Mouse (Mus musculus) erythroblast, embryonic 14.5 days (primary cell): Measurements from ENCODE around the gene Kcne1. TPM values are rescaled to one million over a fixed set of nuclear protein-coding genes. Genes with fewer than 3 reads are reported as not detected.

Source experiments
- H3K27me3 ChIP-seq: 2 replicates; pipeline ENCODE4 v1.6.1; 2012; ENCODE audit warnings: inconsistent platforms; ENCODE audit not compliant: control insufficient read depth
- H3K36me3 ChIP-seq: 2 replicates; pipeline ENCODE4 v1.6.1; 2012; ENCODE audit warnings: mild to moderate bottlenecking, inconsistent platforms; ENCODE audit not compliant: control insufficient read depth
- H3K4me1 ChIP-seq: 2 replicates; pipeline ENCODE4 v1.6.1; 2012; ENCODE audit warnings: inconsistent platforms; ENCODE audit not compliant: control insufficient read depth
- H3K4me3 ChIP-seq: replicated peaks from 2 replicates; pipeline ENCODE3; 2012; ENCODE audit warnings: moderate library complexity, mild to moderate bottlenecking, inconsistent platforms
- H3K9me3 ChIP-seq: 2 replicates; pipeline ENCODE4 v1.6.1; 2012; ENCODE audit warnings: low read length, inconsistent platforms, mixed read lengths; ENCODE audit not compliant: control insufficient read depth
- GATA1 ChIP-seq: IDR thresholded peaks from 2 replicates; pipeline ENCODE4 v1.6.1; 2012; ENCODE audit warnings: low read length, inconsistent platforms, mixed read lengths
- TAL1 ChIP-seq: IDR thresholded peaks from 3 replicates; pipeline ENCODE4 v1.6.1; 2012; ENCODE audit warnings: low read length, inconsistent platforms, mixed read lengths
- polyA plus RNA-seq: library from polyadenylated mRNA; stranded (reverse); fragments of >175 nt; gene quantifications from 2 replicates; pipeline ENCODE4 v1.2.3, GENCODE M21; 2012

Kcne1 gene
- not detected in 2 replicates for polyA plus RNA-seq

DNA sequence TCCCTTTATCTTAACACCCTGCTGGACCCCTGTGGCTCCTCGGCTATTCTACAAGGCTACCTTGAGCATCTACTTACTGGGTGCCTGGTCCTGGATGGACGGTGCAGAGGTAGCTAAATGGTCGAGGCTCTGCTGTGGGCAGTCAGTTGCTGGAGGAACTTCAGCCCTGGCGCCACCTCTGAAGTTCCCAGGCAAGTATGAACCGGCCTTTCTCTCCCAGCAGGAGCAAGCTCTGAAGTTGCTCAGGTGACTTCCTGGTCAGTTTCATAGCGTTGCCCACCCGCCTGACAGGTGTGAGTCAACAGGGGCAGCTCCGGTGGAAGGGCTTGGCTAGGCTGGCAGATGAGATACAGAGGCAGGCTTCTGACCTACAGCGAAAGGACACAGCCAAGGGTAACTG lies at the start of gene Kcne1:
TSS of gene Kcne1 (minus strand) at position 240 of the 400 bp plus-strand sequence.
- Histone ChIP-seq H3K36me3 (no peaks in the 10 kb centered on the region), H3K4me3 (no peak within 1 kb of the TSS), H3K27me3 (peaks cover 14% of the 10 kb centered on the region), H3K4me1 (peaks cover 6% of the 10 kb centered on the region), H3K9me3 (no peaks in the 10 kb centered on the region)
- no peak for TF ChIP-seq TAL1

DNA sequence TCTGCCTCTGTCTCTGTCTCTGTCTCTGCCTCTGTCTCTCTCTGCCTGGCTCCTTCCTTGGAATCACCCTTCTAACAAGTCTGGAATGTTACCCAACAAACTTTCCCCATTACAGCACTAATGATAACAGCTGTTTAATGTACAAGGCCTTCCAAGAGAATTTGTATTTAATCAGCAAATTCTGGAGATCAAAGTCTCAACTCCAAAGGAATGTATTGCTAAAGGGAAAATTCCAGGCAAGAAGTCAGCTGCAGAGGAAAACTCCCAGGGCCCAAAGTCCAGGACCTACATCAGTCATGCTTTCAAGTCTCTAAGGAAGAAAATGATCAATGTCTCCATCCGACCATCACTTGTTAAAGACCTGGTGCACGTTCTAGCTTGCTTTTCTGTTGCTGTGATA lies 48.6 kb upstream of the Kcne1 start:
- TF ChIP-seq GATA1 (no peak), TAL1 (no peak)
- no peaks in the 10 kb centered on the region for H3K9me3 ChIP-seq
- H3K4me3 ChIP-seq = no peak overlapping the region
- no peaks in the 10 kb centered on the region for H3K36me3 ChIP-seq
- no peaks in the 10 kb centered on the region for H3K4me1 ChIP-seq
- H3K27me3 ChIP-seq = no peaks in the 10 kb centered on the region

DNA sequence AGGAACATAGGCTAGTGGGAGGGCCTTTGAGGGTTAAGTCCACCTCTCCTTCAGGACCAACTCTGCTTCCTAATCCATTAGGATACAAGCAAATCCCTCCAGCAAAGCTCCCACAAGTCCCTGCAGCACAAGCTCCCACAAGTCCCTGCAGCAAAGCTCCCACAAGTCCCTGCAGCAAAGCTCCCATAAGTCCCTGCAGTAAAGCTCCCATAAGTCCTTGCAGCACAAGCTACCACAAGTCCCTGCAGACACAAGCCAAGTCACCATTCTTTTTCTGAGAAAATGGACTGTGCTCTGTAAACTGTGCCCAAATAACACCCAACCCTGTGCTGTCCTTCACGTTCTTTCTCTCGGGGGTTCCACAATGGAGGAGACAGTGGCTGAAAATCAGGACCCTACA lies 44.9 kb upstream of the Kcne1 start:
- no peak for TF ChIP-seq TAL1
- no peak for TF ChIP-seq GATA1
- H3K9me3 ChIP-seq = no peaks in the 10 kb centered on the region
- H3K4me1 ChIP-seq = peaks cover 2% of the 10 kb centered on the region; the same call in 1 of the 2 replicates
- H3K36me3 ChIP-seq = no peaks in the 10 kb centered on the region
- peaks cover 33% of the 10 kb centered on the region for H3K27me3 ChIP-seq
- no peak overlapping the region for H3K4me3 ChIP-seq

DNA sequence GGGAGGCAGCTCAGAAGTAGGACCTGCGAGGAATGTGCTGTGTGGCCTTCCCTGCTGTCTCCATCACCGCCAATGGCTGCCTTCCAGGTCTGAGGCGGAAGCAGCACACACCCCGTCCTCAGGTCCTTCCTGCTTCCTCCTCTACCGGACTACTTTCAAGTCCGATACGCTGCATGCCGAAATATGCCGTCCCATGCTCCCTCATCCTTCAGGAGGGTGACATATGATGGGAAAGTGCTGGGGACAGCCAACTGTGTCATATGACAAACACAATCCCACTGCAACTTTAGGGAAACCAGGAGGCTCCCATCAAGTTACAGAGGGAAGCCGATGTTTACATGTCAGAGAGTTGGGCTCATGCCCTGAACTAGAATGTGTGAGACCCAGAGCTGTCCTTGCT lies 43.8 kb upstream of the Kcne1 start:
- TF ChIP-seq TAL1 (no peak), GATA1 (no peak)
- H3K4me1 ChIP-seq = peaks cover 2% of the 10 kb centered on the region; the same call in 1 of the 2 replicates
- H3K36me3 ChIP-seq = no peaks in the 10 kb centered on the region
- no peak overlapping the region for H3K4me3 ChIP-seq
- H3K9me3 ChIP-seq = no peaks in the 10 kb centered on the region
- H3K27me3 ChIP-seq = peaks cover 40% of the 10 kb centered on the region

DNA sequence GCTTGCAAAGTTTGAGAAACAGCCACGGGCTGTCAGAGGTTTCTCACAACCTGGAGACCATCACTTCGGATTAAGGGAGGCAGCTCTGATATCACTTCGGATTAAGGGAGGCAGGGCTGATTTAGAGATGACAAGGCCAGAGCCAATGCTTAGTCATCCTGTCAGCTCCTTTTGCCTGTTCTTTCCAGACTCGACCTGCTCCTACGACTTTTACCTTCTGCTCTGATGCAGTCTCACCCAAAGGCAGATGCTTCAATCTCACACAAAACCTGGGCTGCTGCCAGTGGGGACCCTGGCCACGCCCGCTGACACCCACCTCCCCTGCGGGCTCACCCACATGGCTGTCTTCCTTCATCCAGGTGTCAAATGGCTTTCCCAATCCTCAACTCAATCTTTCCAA lies 42.9 kb upstream of the Kcne1 start:
- TF ChIP-seq GATA1 = no peak
- TF ChIP-seq TAL1 = no peak
- Histone ChIP-seq H3K36me3 (no peaks in the 10 kb centered on the region), H3K27me3 (peaks cover 40% of the 10 kb centered on the region), H3K4me1 (peaks cover 2% of the 10 kb centered on the region; the same call in 1 of the 2 replicates), H3K4me3 (no peak overlapping the region), H3K9me3 (no peaks in the 10 kb centered on the region)

DNA sequence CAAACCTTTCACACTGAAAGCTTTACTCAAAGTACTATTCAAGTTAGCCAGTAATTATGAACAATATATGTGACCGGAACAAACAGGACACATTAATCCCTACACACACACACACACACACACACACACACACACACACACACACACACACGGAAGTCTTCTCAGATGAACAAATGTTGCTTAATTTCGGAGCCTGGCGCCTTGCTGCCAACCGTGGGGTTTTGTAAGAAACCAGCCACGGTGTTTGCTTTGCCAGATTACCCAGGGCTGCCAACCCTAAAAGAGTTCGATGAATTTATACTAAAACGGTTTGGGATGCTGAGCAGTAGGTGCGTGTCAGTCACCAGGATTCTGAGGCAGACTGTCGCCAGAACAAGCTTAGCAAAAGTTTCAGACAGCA lies 41.9 kb upstream of the Kcne1 start:
- Histone ChIP-seq H3K27me3 (peaks cover 40% of the 10 kb centered on the region), H3K4me3 (no peak overlapping the region), H3K9me3 (no peaks in the 10 kb centered on the region), H3K4me1 (peaks cover 2% of the 10 kb centered on the region; the same call in 1 of the 2 replicates), H3K36me3 (peaks cover 8% of the 10 kb centered on the region)
- TF ChIP-seq TAL1 (no peak), GATA1 (no peak)

DNA sequence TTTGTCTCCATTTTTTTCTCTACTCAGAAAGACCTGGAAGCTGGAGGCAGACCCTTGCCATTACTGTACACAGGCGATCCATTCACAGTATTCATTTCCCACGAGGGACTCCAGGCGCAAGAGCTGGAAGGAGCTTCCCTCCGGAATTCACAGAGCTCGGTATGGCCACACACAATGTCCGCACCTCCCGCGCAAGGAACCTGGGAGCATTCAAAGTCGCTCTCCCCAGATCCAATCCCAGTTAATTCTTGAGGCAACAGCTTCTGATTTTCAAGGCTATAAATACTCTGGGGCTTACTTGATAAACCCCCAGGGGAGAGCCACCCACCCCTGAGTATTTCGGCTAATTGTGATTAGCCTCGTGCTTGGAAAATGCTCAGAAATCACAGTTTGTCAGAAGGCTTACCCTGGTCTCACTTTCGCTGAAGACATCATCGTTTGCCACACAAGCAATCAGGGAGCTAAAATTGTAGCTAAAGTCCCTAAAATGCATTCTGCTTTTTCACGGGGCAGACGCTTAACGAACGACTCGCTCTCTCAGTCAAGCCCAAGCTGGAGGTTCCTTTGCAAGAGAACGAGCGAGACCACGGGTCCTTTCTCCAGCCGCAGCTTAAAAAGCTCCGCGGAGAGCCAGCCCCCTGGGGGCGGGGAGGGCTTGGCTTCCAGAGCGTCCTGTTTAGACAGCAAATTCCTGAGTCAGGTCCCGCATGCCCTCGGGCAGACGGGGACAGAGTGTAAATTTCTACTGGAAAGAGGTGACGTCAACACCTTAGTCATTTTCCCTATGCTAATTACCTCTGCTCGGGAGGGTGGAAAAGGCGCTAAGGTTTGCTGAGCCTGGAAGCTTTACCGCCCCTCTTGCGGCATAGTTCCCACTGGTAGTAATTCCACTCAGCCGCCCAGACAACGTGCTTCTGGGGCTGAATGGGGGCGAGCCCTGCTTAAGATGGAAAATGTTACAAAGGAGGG lies 40.5 kb upstream of the Kcne1 start:
- Histone ChIP-seq H3K27me3 (peaks cover 40% of the 10 kb centered on the region), H3K4me3 (peak overlapping the region; percentile 34), H3K4me1 (peaks cover 2% of the 10 kb centered on the region; the same call in 1 of the 2 replicates), H3K9me3 (no peaks in the 10 kb centered on the region), H3K36me3 (peaks cover 22% of the 10 kb centered on the region)
- TF ChIP-seq TAL1 (no peak), GATA1 (no peak)

DNA sequence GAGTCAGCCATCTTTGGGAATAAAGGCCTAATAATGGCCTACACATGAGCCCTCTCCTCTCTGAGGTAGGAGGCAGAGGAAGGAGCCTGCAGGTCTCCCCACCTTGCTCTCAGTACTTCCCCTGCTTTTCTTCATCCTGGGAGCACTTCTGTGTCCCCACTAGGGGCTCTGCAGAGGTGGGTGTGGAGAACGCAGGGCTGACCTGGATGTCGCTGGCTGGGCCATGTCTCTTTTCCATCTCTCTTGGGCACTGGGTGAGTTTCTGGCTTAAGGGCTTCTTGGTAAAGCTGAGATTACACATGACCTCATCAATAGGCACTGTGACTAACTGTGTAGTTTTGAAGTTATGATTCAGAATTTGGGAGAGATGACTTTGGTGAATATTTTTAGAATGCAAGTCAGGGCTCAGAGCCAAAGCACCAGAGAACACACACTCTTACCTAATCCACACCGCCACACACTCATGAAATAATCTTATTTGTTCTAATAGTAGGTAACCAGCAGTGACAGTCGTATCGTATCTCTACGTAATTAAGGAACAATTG lies 39.4 kb upstream of the Kcne1 start:
- Histone ChIP-seq H3K27me3 (peaks cover 40% of the 10 kb centered on the region), H3K36me3 (peaks cover 32% of the 10 kb centered on the region), H3K9me3 (no peaks in the 10 kb centered on the region), H3K4me1 (peaks cover 2% of the 10 kb centered on the region; the same call in 1 of the 2 replicates), H3K4me3 (no peak overlapping the region)
- no peak for TF ChIP-seq TAL1

DNA sequence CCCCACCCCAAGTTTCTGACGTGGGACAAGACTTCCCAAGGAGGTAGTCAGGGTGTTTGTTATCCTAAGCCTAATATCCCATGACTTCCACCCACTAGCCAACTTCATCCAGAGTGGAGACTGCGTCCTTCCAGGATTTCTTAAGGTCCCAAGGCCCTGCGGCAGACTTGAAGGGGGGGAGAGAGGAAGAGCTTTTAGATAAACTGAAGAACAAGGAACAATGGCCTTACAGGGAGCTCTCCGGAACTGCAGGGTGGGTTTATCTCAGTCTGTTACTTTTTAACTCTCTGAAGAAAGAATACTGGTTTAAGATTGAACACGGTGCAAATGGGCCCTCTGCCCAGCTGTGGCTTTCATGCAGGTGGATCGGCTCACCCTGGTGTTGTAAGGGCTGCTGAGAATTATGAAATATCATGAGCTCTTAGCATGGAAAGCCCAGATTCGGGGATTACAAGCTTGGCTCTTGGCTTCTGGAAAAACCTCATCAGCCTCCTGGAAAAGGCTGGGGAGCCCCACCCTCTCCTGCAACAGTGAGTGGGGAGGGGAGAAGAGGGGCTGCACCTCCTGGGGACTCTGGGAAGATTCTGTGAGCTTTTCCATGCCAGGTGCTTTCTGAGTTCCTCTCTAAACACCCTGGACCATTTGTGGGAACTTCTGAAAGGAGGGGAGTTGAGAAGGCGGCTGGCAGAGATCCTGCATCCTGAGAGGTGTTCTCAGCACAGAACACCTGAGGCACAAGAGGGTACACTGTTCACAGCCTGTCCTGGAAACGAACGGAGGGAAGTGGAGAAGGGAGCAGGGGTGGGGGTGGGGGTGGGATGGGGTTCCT lies 38.7 kb upstream of the Kcne1 start:
- Histone ChIP-seq H3K36me3 (peaks cover 39% of the 10 kb centered on the region), H3K4me1 (peaks cover 2% of the 10 kb centered on the region; the same call in 1 of the 2 replicates), H3K4me3 (no peak overlapping the region), H3K27me3 (peaks cover 40% of the 10 kb centered on the region), H3K9me3 (no peaks in the 10 kb centered on the region)
- TF ChIP-seq GATA1 (no peak), TAL1 (no peak)
